Mouse (Mus musculus): ENCODE data around the gene Itpkb. TPM values are rescaled to one million over a fixed set of nuclear protein-coding genes. Genes with fewer than 3 reads are reported as not detected.

The Itpkb gene
- total and polyA plus RNA-seq, 3 experiments, result 3.4 to 9.2 TPM; not detected in 1

DNA sequence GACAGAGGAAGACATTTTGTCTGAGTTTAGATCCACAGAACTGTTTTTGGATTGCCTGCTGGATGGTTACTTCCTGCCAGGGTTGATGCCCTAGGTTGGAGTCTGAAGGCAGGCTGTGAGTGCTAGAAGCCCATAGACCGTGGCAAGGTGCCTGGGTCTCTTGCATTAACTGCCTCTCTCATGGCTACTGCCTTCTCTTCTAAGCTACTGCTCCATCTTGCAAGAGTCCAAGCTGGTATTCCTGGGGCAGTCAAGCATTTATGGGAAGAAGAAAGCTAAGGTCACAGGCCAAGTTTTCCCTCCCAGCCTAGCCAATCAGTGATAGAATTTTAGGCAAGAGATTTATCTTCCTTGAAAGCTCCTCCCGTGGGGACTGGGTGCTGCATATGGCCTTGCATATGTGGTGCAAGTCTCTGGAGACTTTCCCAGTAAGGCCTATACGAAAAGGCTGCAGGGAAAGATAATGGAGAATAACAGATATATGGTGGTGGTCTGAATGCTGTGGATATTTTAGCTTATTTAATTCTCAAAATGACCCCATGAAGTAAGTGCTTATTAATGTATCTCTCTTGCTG, 36.8 kb downstream of the Itpkb start:
- H3K4me1 ChIP-seq (ENCODE audit: control insufficient read depth in 1 of 2, insufficient read depth in 2 of 2, low read length in 2 of 2), result peaks cover 0 to 4% of the 10 kb centered on the region in 2 experiments; a peak in 1 of 4 replicates
- H3K9ac ChIP-seq (ENCODE audit: control insufficient read depth, low read depth, low read length, poor library complexity, severe bottlenecking), result no peak overlapping the region
- H3K4me3 ChIP-seq (ENCODE audit: control insufficient read depth in 1 of 2, insufficient read depth in 1 of 2, low read depth in 2 of 2, low read length in 2 of 2), result no peak overlapping the region
- H3K36me3 ChIP-seq (ENCODE audit: control insufficient read depth in 1 of 2, insufficient read depth in 2 of 2, low read length in 2 of 2), result peaks cover 0 to 8% of the 10 kb centered on the region in 2 experiments; a peak in 1 of 4 replicates
- H3K27me3 ChIP-seq (ENCODE audit: control insufficient read depth in 1 of 2, insufficient read depth in 2 of 2, low read length in 2 of 2), result no peaks in the 10 kb centered on the region
- no peak for DNase-seq (ENCODE audit: low read depth, low spot score)
- H3K27ac ChIP-seq (ENCODE audit: control insufficient read depth, low read depth, low read length), result no peak overlapping the region
- H3K79me2 ChIP-seq (ENCODE audit: control insufficient read depth, insufficient read depth, low read length, poor library complexity), result 0 out of 2 replicates have a peak, but pooled peaks cover 2% of the 10 kb centered on the region
- TF ChIP-seq ZMIZ1 (IDR thresholded peaks at IDR 0.05; ENCODE audit: low read depth, low read length) (no peak), SMC3 (IDR thresholded peaks at IDR 0.05; ENCODE audit: low read depth, low read length) (no peak), CTCF (IDR thresholded peaks at IDR 0.05 in 2 of 3, conservative IDR thresholded peaks at IDR 0.05 in 1 of 3; ENCODE audit: control insufficient read depth in 1 of 3, insufficient read depth in 1 of 3, low read depth in 2 of 3, low read length in 3 of 3, poor library complexity in 1 of 3, severe bottlenecking in 1 of 3) (no peak)
- H3K9me3 ChIP-seq (replicated peaks; ENCODE audit: insufficient read depth, low read length), result no peaks in the 10 kb centered on the region

DNA sequence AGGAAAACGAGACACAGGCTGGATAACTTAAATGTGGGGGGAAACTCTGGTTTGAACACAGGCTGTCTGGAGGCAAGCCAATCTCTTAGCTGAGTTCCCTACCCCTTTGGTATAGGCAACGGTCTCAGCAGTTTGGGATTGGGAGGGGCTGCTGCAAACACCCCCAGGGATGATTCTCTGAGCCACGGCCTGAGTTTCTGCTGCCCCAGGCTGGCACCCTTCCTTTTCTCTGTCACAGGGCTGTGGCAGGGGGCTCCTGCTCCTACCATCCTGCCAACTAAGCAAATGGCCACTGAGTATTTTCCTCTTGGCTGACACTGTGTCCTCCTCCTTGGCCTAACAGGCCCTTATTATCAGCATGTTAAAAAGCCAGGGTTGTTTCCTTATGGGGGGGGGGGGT, 37.3 kb downstream of the Itpkb start:
- no peak overlapping the region for H3K4me3 ChIP-seq (ENCODE audit: control insufficient read depth in 1 of 2, insufficient read depth in 1 of 2, low read depth in 2 of 2, low read length in 2 of 2)
- H3K27me3 ChIP-seq (ENCODE audit: control insufficient read depth in 1 of 2, insufficient read depth in 2 of 2, low read length in 2 of 2), result no peaks in the 10 kb centered on the region
- DNase-seq (ENCODE audit: low read depth, low spot score), result no peak
- TF ChIP-seq RCOR1 (IDR thresholded peaks at IDR 0.05; ENCODE audit: low read depth, low read length) (no peak), ZKSCAN1 (IDR thresholded peaks at IDR 0.05; ENCODE audit: low read depth, low read length) (no peak), ELF1 (IDR thresholded peaks at IDR 0.05; ENCODE audit: low read depth, low read length) (no peak), MAZ (IDR thresholded peaks at IDR 0.05; ENCODE audit: low read depth, low read length) (no peak), MAX (IDR thresholded peaks at IDR 0.05; ENCODE audit: low read length) (no peak), USF1 (IDR thresholded peaks at IDR 0.05; ENCODE audit: low read depth, low read length) (no peak), POLR2A (IDR thresholded peaks at IDR 0.05; ENCODE audit: control insufficient read depth in 1 of 2, insufficient read depth in 1 of 2, low read depth in 1 of 2, low read length in 2 of 2, poor library complexity in 1 of 2) (no peak)
- H3K9me3 ChIP-seq (replicated peaks; ENCODE audit: insufficient read depth, low read length), result no peaks in the 10 kb centered on the region
- peaks cover 0 to 8% of the 10 kb centered on the region in 2 experiments; a peak in 1 of 4 replicates for H3K36me3 ChIP-seq (ENCODE audit: control insufficient read depth in 1 of 2, insufficient read depth in 2 of 2, low read length in 2 of 2)
- peaks cover 0 to 4% of the 10 kb centered on the region in 2 experiments; a peak in 1 of 4 replicates for H3K4me1 ChIP-seq (ENCODE audit: control insufficient read depth in 1 of 2, insufficient read depth in 2 of 2, low read length in 2 of 2)
- H3K27ac ChIP-seq (ENCODE audit: control insufficient read depth, low read depth, low read length), result no peak overlapping the region
- H3K79me2 ChIP-seq (ENCODE audit: control insufficient read depth, insufficient read depth, low read length, poor library complexity), result 0 out of 2 replicates have a peak, but pooled peaks cover 2% of the 10 kb centered on the region
- no peak overlapping the region for H3K9ac ChIP-seq (ENCODE audit: control insufficient read depth, low read depth, low read length, poor library complexity, severe bottlenecking)

DNA sequence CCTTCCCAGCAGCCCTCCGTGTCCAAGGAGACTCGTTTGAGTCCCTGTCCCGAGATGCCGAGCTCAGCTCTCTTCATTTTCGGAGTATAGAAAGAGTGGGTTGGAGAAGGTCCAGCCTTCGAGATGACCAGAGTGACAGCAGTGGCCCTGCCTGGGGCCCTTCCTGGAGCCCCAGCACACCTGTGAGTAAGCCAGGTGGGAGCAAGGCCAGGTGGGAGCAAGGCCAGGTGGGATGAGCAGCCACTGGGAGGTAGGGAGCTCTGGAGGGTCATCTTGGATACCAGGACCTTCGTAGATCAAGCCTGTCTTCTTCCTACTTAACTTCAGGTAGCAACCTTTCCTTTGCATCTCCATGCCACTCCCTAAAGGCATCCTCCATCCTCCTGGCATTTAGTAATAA, 37.8 kb downstream of the Itpkb start:
- Histone ChIP-seq H3K4me1 (ENCODE audit: control insufficient read depth in 1 of 2, insufficient read depth in 2 of 2, low read length in 2 of 2) (peaks cover 0 to 4% of the 10 kb centered on the region in 2 experiments; a peak in 1 of 4 replicates), H3K36me3 (ENCODE audit: control insufficient read depth in 1 of 2, insufficient read depth in 2 of 2, low read length in 2 of 2) (peaks cover 0 to 8% of the 10 kb centered on the region in 2 experiments; a peak in 1 of 4 replicates), H3K4me3 (ENCODE audit: control insufficient read depth in 1 of 2, insufficient read depth in 1 of 2, low read depth in 2 of 2, low read length in 2 of 2) (no peak overlapping the region), H3K79me2 (ENCODE audit: control insufficient read depth, insufficient read depth, low read length, poor library complexity) (0 out of 2 replicates have a peak, but pooled peaks cover 2% of the 10 kb centered on the region), H3K27me3 (ENCODE audit: control insufficient read depth in 1 of 2, insufficient read depth in 2 of 2, low read length in 2 of 2) (no peaks in the 10 kb centered on the region), H3K27ac (ENCODE audit: control insufficient read depth, low read depth, low read length) (no peak overlapping the region), H3K9ac (ENCODE audit: control insufficient read depth, low read depth, low read length, poor library complexity, severe bottlenecking) (no peak overlapping the region), H3K9me3 (replicated peaks; ENCODE audit: insufficient read depth, low read length) (no peaks in the 10 kb centered on the region)
- TF ChIP-seq ZMIZ1 (IDR thresholded peaks at IDR 0.05; ENCODE audit: low read depth, low read length), result no peak
- TF ChIP-seq SMC3 (IDR thresholded peaks at IDR 0.05; ENCODE audit: low read depth, low read length), result no peak
- TF ChIP-seq BHLHE40 (IDR thresholded peaks at IDR 0.05; ENCODE audit: borderline replicate concordance, low read depth, low read length), result no peak
- TF ChIP-seq POLR2A (IDR thresholded peaks at IDR 0.05; ENCODE audit: control insufficient read depth in 1 of 2, insufficient read depth in 1 of 2, low read depth in 1 of 2, low read length in 2 of 2, poor library complexity in 1 of 2), result no peak
- TF ChIP-seq USF1 (IDR thresholded peaks at IDR 0.05; ENCODE audit: low read depth, low read length), result no peak
- TF ChIP-seq POLR2AphosphoS5 (IDR thresholded peaks at IDR 0.05; ENCODE audit: borderline replicate concordance, low read depth, low read length), result no peak
- no peak for TF ChIP-seq TBP (IDR thresholded peaks at IDR 0.05; ENCODE audit: low read depth, low read length)
- TF ChIP-seq HCFC1 (IDR thresholded peaks at IDR 0.05; ENCODE audit: low read depth, low read length), result no peak
- TF ChIP-seq ZC3H11A (IDR thresholded peaks at IDR 0.05; ENCODE audit: low read depth, low read length), result no peak
- no peak for DNase-seq (ENCODE audit: low read depth, low spot score)

Measured in MEL (cell line).